Mouse (Mus musculus) urinary bladder, adult 2 months (tissue): ENCODE results near the gene Man2b2. TPM values are rescaled to one million over a fixed set of nuclear protein-coding genes. Genes with fewer than 3 reads are reported as not detected.

ENCODE experiments used
- DNase-seq: peaks from one replicate; pipeline ENCODE4 v3.0.0; 2022; ENCODE audit warnings: low spot score
- polyA plus RNA-seq: library from polyadenylated mRNA; depleted of rRNA; stranded (reverse); fragments of >200 nt; gene quantifications from 2 replicates; pipeline ENCODE4 v1.2.3, GENCODE M21; 2012

Gene Man2b2
- polyA plus RNA-seq, 1 experiment, result 42.0 TPM

DNA sequence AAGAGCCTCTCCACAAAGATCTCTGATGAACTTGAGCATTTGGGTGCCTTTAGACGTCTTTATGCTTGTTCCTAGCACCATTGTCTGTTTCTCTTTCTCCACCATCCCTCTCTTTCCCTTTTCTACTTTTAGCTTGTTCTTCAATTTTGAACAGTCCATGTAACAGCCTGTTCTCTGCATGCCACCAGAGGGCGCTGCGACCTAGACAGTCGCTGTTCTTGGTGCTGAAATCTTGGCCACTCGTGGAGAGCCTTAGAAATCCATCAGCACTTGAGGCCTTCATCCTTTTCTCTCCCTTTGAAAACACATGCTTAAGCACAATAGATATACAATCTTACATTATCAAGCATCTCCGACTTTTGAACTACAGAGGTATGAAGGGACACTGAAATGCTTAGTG lies 5.5 kb upstream of the Man2b2 start:
- peak; percentile 54 for DNase-seq

DNA sequence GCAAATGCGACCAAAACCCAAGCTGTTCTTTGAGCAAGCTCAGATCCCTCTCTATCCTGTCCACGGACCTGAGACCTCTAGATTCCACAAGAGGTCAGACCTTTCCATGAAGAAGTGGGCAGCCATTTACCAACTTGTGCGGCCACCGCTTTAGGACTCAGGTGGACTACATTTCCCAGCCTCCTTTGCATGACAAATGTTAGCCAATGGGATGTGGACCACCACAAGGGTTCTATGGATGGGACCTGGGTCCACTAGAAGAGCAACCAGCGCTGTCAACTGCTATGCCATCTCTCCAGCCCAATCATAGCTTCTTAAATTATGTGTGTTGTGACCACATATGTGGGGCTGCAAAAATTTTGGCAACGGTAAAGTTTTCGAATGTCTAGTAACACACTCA lies 819 bp upstream of the Man2b2 start:
- no peak for DNase-seq

DNA sequence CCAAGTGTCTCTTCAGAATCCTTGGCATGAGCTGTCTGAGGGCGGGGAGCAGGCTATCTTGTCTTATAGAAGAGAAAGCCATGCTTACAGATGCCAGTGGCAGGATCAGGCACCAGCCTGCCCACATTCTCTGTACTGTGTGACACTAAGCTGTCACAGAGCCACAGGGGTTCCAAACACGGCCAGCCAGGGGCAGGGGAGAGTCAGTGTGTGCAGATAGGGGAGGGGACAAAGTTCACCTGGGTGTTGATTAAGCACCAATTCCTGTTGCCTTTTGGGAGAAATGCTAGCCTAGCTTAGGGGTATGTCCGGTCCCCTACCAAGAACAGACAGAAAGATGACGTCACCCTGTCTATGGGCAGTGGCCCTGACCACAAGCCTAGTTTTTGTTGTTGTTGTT lies 1.4 kb downstream of the Man2b2 start:
- no peak for DNase-seq

DNA sequence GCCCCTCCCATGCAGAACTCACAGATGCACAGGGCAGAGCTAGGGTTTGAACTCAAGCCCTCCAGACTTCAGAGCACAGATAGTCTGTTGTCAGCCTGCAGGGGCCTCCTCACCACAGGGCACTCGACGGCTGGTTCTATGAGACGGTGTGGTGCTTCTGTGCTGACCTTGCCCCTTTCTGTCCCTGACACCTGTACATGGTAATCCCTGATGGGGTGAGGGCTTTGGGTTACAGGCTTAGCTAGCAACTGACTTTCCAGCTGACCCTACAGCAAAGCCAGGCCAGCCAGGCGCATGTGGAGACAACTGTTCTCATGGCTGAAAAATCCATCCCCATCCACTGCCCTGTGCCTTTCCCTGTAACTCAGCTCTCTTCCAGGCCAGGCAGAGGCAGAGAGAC lies 7.5 kb downstream of the Man2b2 start:
- no peak for DNase-seq

DNA sequence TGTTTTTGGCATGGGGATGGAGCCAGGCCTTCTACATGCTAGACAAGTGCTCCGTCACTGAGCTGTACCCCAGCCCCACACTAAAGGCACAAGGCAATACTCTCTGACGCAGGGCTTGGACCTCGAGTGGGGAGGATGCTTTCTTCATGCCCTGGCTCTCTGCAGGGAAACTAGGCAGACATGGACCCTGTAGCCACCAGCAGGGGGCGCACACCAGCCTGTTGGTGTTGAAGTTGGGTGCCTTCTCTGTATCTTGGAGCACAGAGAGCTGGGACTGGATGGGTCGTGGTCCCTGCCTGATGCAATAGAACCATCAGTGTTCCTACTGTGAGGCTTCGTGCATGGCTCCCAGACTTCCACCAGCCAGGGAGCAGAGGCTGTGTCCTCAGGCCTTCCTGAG lies 10.3 kb downstream of the Man2b2 start:
- no peak for DNase-seq

DNA sequence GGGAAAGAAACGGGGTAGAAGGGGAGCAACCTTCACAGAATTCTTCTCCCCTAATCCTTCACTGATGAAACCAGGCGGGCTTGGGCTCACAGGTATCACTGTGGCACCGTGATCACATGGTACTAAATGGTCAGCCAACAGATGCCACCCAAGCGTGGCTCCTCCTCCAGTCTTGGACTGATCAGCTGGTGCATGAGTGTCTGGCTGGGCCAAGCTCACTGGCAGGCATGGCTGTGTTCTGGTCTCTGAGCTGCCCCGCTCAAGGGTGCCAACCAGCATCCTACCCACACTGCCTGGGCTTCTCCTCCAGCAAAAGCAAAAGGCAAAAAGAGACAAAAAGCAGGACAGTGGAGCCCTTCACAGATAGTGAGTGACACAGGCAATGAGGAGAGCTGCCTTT lies 10.7 kb downstream of the Man2b2 start:
- DNase-seq, result no peak

DNA sequence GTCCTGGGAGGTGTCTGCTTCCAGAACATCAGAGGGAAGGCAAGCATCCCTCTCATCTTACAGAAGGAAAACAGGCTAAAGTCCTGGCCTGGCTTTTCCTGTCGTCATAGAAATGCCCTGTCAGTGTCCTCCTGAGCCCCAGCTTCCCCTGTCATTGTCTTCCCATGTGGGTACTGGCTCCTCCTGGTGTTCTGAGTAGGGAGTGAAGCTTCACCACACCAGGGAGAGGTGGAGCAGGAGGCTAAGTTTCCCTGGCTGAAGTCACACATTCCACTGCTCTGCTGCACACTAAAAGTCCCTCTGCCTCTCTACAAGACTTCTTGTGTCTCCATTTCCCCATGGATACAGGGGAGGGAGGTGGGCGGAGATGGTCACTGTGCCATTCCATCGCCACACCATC lies 12.7 kb downstream of the Man2b2 start:
- no peak for DNase-seq

DNA sequence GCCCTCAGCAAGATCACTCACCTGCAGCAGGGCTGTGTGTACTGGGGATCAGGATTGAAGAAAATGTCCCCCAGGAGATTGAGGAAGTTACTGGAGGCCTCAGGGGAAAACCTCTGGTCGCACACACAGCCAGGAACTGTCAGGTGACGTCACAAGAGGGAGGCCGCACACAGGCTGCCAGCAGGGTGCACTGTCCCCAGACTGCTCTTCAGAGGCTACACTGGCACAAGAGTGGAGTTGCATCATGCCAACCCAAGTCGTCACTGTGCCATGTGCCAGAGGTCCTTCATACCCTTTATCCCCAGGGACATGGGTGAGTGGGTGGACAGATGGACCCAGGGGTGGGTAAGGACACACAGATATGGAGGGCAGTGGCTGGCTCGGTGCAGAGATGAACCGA lies 15.9 kb downstream of the Man2b2 start:
- no peak for DNase-seq

DNA sequence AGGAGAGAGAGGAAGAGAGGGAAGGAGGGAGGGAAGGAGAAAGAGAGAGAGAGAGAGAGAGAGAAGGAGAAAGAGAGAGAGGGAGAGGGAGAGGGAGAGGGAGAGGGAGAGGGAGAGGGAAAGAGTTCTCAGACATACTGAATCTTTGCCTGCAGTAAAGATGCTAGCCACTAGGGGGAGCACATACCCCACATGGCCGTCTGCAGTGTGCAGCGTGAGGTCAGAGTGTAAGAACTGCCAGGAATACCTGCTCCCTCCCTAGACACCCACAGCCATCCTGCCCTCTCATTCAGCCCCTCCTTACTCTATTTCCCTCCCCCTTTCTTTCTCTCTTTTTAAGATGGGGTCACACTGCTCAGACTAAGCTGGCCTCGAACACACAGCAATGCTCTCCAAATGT lies 19.0 kb downstream of the Man2b2 start:
- no peak for DNase-seq

DNA sequence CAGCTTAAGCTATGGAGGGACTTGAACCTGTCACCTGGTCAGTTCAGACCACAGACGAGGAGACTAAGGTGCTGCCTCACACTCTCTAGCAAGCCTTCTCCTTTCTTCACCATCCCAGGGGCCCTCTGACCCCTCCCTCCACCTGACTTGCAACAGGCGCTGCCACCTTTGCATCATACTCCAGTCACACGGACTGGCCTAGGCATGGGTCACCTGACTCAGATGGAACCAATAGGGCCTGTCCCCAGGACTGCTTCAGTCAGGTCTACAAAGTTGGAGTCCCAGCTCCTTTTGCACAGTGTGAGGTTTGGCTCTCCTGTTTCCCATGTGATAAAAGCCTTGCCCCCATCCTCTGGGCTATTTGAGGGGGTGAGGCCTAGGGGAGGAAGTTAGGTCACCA lies 19.8 kb downstream of the Man2b2 start:
- DNase-seq, result no peak

DNA sequence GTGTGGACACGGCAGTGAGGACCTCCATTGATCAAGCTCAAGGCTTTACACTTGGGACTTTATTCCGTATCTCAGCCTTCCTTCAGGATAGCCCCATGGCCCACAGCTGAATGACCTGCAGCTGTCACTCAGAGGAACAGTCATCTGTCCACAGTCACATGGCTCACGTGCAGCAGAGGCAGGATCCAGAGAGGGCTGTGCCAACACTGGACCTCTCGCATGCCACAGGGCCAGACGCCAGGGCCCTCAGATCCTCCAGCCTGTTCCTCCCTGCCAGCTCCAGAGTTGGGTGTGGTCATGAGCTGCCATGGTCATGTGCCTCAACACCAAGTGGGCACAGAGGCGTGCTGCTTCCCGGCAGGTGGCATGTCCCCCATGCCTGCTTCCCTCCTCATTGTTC lies 21.3 kb downstream of the Man2b2 start:
- no peak for DNase-seq

DNA sequence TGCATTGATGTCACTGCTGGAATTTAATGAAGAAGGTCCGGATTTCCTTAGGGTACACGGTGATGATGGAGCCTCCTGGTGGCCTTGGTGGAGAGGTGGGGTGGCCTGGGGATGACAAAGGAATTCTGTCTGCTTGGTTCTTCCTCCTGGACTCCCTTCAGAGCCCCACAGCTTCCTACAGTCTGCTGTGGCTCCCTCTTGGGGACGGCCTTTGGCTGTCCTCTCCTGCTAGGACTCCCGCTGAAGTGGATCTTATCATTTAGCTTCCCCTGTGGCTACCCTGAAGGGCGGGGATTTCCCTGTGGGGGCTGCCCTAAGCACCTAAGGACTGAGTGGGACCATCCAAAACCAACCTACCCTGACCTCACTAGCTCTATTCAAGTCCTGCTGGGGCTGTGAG lies 23.3 kb downstream of the Man2b2 start:
- DNase-seq, result no peak

DNA sequence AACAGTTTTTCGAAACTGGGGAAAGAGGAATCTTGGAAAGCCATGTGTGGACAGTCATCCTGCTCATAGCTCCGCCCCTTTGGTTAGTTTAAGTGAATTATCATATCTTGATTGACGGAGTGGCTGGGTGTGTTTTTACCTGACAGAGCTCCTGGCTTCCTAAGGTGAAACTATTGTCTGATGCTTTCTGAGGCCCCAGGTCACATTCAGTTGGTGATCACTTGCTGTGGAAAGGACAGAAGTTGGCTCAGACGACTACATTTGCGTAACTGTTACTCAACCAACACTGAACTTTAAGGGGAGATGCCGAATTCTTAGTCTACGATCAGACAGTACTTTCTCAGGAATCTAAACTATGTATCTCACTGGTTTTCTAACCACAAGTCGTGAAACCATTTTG lies 33.2 kb downstream of the Man2b2 start:
- DNase-seq, result no peak

DNA sequence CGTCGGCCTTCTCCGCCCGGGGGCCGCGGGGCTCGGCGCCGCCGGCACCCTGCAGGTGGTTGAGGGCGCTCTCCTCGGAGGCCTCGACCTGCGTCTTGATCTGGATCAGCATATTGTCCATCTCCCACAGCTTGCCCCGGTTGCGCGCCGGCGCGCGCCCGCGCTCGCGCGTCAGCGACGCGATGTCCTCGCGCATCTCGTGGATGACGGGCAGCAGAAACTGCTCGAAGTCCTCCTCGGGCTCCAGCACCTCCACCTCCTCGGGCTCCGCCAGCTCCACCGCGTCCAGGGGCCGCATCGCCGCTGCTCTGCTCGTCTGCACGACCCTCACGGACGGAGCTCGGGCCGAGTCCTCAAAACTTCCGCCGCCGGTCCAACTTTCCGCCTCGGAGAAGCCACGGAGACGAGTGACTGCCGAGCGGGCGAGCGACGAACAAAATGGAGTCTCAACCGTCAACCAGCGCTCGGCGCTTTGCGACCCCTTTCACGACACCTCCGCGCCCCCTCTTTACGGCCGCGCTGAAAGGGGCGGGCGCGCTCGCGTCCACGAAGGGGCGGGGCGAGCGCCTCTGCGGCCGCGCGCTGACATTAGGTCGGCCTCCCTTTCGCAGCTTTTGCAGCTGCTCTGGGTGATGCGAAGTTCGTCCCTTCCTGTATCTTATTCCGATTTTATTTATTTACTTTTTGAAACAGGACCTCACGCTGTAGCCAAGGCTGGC lies 34.0 kb downstream of the Man2b2 start, which contains the start of gene Mrfap1:
Gene Mrfap1, minus strand, starts transcription at position 477 of the 719 bp plus-strand sequence.
- DNase-seq, result peak; percentile 94

DNA sequence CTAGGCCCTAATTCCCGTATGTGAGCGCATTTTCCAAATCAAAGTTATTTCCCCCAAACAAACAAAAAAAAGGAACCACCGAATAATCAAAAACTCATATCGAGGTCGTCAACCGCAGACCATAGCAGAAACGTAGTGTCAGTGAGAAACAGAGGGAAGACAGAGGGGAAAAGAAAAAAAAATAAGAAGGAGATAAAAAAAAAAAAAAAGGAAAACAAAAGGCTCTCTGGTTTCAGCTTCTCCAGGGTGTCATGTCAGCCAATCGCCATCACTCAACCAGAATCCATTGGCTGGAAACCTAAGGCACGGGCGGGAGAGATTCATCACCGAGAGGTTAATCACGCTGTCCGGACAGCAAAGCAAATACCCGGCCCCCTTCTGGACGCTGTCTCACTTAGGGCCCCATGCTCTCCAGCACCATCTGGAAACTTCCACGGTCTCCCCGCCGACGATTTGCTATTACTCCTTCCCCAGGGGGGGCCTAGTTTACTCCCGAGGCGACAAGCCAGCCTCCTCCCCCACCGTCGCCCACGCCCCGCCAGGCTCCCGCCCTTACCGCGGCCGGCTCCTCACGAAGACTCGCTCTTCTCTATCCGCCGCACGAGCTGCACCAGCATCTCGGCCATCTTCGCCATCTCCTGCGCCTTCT lies 34.7 kb downstream of the Man2b2 start:
- peak; percentile 62 for DNase-seq

DNA sequence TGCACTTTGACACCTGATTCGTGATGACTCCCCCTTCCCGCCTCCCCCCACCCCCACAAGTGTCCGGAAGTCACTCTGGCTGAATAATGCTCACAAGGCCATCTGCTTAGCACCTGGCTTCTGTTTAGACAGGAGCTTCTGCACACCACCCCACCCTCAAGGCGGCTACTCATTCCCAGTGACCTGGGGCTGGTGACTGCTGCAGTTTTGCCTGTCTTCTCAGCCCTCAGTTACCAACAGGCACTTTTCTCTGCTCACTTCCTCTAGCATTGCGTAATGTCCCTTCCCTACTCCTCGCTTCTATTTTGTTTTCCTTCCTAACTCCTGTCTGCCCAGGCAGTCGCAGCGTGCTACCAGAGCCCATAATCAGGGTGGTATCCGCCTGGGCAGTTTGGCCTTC lies 38.6 kb downstream of the Man2b2 start:
- DNase-seq, result no peak

DNA sequence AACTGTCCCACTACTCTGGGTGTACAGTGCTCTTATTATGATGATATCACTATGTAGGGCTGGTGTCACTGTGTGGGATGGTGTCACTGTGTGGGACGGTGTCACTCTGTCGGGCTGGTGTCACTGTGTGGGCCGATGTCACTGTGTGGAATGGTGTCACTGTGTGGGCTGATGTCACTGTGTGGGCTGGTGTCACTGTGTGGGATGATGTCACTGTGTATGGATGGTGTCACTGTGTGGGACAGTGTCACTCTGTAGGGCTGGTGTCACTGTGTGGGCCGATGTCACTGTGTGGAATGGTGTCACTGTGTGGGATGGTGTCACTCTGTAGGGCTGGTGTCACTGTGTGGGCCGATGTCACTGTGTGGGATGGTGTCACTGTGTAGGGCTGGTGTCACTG lies 44.4 kb downstream of the Man2b2 start:
- no peak for DNase-seq

DNA sequence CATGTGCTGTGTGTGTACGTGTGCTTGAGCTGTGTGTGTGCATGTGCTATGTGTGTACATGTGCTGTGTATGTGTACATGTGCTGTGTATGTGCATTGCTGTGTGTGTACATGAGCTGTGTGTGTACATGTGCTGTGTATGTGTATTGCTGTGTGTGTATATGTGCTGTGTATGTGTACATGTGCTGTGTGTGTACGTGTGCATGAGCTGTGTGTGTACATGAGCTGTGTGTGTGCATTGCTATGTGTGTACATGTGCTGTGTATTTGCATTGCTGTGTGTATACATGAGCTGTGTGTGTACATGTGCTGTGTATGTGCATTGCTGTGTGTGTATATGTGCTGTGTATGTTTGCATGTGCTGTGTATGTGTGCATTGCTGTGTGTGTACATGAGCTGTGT lies 50.9 kb downstream of the Man2b2 start:
- DNase-seq, result no peak

DNA sequence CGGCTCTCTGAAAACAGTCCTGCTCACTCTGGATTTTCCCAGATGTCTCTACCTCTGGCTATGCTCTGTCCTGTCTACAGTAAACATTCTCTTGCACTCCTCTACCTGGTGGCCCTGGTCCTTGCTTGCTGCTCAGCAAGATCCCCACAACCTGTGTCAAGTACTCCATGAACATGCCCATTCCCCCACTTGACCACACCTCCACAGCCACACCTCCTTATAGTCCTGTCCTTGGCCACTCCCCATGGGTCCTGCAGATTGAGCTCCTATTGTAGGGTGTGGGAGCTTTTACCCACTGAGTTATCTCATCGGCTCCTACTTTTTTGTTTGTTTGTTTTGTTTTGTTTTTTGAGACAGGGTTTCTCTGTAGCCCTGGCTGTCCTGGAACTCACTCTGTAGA lies 51.6 kb downstream of the Man2b2 start:
- DNase-seq, result no peak

DNA sequence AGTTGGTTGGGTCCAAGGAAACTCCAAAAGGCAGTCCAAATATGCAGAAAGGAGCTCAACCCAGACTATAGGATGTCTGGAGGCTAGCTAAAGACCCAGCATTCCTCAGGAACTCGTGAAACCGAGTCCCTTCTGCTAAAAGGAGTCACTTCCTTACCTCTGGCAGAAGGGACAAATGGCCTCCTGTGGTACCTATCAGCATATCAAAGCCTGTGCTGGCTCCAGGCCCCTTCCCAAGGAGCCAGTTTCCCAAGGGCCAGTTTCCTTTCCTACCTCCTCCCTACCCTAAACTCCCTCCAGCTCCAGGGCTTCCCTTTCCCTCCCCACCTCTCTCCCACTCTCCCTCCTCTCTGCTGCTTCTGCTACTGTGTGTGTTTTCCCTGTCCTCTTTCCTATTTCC lies 53.3 kb downstream of the Man2b2 start:
- DNase-seq, result no peak

DNA sequence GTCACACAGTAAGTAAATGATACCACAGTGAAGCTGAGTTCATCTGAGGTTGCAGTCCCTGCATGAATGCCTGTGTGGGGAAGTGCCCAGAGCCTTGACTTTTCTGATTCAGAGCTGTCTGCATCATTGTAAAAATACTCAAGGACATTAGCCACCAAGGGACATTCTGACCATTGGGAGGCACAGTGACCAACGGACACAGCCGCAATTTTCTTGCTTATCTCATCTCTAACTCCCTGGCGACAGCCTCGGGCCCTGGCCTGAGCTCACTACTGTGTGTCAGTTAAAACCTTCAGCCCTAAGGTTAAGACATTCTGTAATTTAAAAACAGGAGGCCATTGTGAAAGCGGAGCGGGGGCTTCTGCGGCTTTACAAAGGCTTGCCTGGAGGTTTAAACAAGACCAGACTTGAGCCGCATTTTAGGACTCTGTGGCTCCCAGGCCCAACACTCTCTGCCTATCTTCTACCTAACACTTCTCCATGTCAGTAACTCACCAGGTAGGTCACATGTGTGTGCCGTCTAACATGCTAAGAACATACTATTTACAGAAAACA lies 54.4 kb downstream of the Man2b2 start:
- DNase-seq, result no peak

DNA sequence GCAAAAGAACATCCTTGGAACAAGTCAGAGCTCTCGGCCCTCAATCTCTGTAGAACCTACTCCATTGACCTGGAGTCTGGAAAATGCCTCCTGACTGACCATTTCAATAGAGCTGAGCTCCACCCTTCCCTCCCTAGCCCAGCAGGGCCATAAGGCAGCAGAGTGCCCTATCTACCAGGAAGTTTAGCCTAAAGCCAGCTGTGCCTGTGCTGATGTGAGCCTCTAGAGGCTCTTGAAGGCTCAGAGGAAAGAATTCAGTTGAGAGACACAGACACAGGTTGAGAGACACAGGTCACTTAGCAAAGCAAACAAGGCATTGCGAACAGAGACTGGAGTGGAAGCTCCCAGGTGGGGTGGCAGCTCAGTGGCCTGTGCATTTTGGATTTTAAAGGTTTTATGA lies 55.1 kb downstream of the Man2b2 start:
- DNase-seq, result no peak

DNA sequence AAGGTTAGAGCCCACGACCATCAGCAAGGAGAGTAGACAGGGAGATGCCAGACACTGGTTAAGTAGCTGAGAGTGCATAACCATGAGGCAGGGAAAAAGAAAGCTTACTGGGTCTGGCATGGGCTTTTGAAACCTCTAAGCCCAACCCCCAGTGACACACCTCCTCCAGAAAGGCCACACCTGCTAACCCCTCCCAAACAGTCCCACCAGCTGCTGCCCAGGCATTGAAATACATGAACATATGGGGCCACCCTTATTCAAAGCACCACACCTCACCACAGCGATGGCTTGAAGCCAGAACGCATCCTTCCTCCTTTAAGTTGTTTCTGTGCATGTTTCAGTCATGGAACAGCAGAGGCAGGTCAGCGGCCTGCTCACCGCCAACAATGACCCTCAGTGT lies 57.9 kb downstream of the Man2b2 start:
- no peak for DNase-seq

DNA sequence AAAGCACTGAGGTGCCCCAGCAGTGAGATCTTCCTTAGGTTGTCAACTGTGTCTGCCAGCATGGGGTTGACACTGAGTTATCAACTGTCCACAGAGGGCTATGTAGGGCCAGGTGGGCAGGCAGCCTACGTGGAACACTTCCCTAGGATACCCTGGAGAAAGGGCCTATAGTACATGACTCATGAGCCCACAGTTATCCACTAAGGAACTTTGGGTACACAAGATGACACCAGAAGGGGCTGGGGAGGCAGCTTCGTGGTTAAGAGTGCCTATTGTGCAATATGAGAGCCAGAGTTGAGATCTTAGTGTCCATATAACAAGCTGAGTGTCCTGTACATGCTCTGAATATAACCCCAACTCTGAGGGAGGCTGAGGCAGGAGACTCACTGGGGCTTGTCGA lies 60.9 kb downstream of the Man2b2 start:
- no peak for DNase-seq
